Mouse (Mus musculus) erythroblast, embryonic 14.5 days (primary cell): Measurements from ENCODE around the gene Gimap9.

ENCODE experiments used
- GATA1 ChIP-seq: IDR thresholded peaks from 2 replicates; pipeline ENCODE4 v1.6.1; 2012; ENCODE audit warnings: low read length, inconsistent platforms, mixed read lengths
- TAL1 ChIP-seq: IDR thresholded peaks from 3 replicates; pipeline ENCODE4 v1.6.1; 2012; ENCODE audit warnings: low read length, inconsistent platforms, mixed read lengths

DNA sequence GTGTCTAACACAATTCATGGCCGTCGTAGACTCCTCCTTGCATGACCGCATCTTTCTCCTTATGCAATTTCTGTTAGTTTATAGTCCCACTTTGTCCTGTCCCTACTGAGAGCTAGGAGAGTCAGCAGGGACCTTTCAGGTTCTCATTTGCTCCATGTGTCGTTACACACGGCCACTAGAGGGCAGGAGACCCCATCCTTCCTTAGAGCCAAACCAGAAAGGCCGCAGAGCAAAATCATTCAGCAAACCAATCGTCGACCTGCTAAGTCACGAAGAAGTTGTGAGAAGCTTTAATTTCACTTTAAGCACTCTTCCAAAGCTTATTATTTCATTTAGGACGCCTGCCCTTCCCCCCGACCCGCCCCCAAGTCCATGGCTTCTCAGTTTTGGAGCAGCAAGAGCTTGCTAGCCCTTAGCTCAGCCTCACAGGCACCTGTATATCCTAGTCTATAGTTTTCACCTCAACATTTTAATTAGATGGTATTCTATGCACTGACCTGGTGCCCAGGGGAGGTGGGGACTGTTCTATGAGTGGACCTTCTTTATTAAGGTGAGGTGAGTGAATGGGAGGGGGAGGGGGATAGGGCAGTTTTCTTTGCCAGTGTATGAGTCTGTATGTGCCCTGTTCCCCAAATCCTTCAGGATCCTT is 30.1 kb upstream of the Gimap9 start:
- TF ChIP-seq GATA1: no peak
- no peak for TF ChIP-seq TAL1
